Mouse (Mus musculus): ENCODE results near the gene Bcar3. TPM values are rescaled to one million over a fixed set of nuclear protein-coding genes. Genes with fewer than 3 reads are reported as not detected.

Bcar3 gene
- polyA plus RNA-seq, 1 experiment from 2014 or later: 16.2 TPM

- H3K27ac ChIP-seq: no peak overlapping the region
- H3K9me3 ChIP-seq: no peaks in the 10 kb centered on the region
- ATAC-seq (ENCODE audit: borderline replicate concordance, extremely low read depth, low FRiP score, low TSS enrichment): no peak
- H3K9ac ChIP-seq: no peak overlapping the region
- no peaks in the 10 kb centered on the region for H3K27me3 ChIP-seq
- no peaks in the 10 kb centered on the region; the same call in 1 of the 2 replicates for H3K4me1 ChIP-seq
- H3K4me2 ChIP-seq: no peak overlapping the region
- H3K36me3 ChIP-seq: no peaks in the 10 kb centered on the region
- no peak overlapping the region for H3K4me3 ChIP-seq
- 58% methylated on average over 9 of the region's 9 CpGs for WGBS
Observed at GRCm38 (mm10) chr3:122322226-122322625, 28.3 kb downstream of the Bcar3 start.

GRCm38 (mm10) chr3:122323841-122324240, 29.9 kb downstream of the Bcar3 start:
- Histone ChIP-seq H3K9me3 (no peaks in the 10 kb centered on the region), H3K4me1 (no peaks in the 10 kb centered on the region), H3K27me3 (no peaks in the 10 kb centered on the region), H3K36me3 (no peaks in the 10 kb centered on the region), H3K4me2 (no peak overlapping the region), H3K27ac (no peak overlapping the region), H3K4me3 (no peak overlapping the region), H3K9ac (no peak overlapping the region)
- WGBS: 74% methylated on average over 6 of the region's 6 CpGs
- ATAC-seq (ENCODE audit: borderline replicate concordance, extremely low read depth, low FRiP score, low TSS enrichment): no peak

- Histone ChIP-seq H3K27me3 (no peaks in the 10 kb centered on the region), H3K4me3 (no peak overlapping the region), H3K36me3 (no peaks in the 10 kb centered on the region), H3K9me3 (no peaks in the 10 kb centered on the region), H3K4me2 (no peak overlapping the region), H3K9ac (no peak overlapping the region), H3K4me1 (no peaks in the 10 kb centered on the region), H3K27ac (no peak overlapping the region)
- no peak for ATAC-seq (ENCODE audit: borderline replicate concordance, extremely low read depth, low FRiP score, low TSS enrichment)
- WGBS: 82% methylated on average over 3 of the region's 3 CpGs
Observed at GRCm38 (mm10) chr3:122324528-122324927, 30.6 kb downstream of the Bcar3 start.

- no peak for ATAC-seq (ENCODE audit: borderline replicate concordance, extremely low read depth, low FRiP score, low TSS enrichment)
- H3K27me3 ChIP-seq: no peaks in the 10 kb centered on the region
- 29% methylated on average over 12 of the region's 12 CpGs for WGBS
- H3K4me3 ChIP-seq: no peak overlapping the region
- H3K4me1 ChIP-seq: peaks cover 13% of the 10 kb centered on the region; the same call in 1 of the 2 replicates
- H3K4me2 ChIP-seq: no peak overlapping the region
- H3K9ac ChIP-seq: no peak overlapping the region
- H3K36me3 ChIP-seq: no peaks in the 10 kb centered on the region
- H3K9me3 ChIP-seq: no peaks in the 10 kb centered on the region
- H3K27ac ChIP-seq: no peak overlapping the region
Observed at GRCm38 (mm10) chr3:122330484-122330883, 36.5 kb downstream of the Bcar3 start.

- H3K4me3 ChIP-seq: no peak overlapping the region
- peaks cover 16% of the 10 kb centered on the region; the same call in 1 of the 2 replicates for H3K4me1 ChIP-seq
- H3K36me3 ChIP-seq: no peaks in the 10 kb centered on the region
- ATAC-seq (ENCODE audit: borderline replicate concordance, extremely low read depth, low FRiP score, low TSS enrichment): no peak
- no peak overlapping the region for H3K9ac ChIP-seq
- H3K27ac ChIP-seq: no peak overlapping the region
- H3K4me2 ChIP-seq: no peak overlapping the region
- H3K9me3 ChIP-seq: no peaks in the 10 kb centered on the region
- no peaks in the 10 kb centered on the region for H3K27me3 ChIP-seq
- WGBS: 59% methylated on average over 4 of the region's 4 CpGs
Observed at GRCm38 (mm10) chr3:122333493-122333892, 39.6 kb downstream of the Bcar3 start.

GRCm38 (mm10) chr3:122333902-122334301, 40.0 kb downstream of the Bcar3 start:
- Histone ChIP-seq H3K4me3 (no peak overlapping the region), H3K36me3 (no peaks in the 10 kb centered on the region), H3K4me2 (no peak overlapping the region), H3K9ac (no peak overlapping the region), H3K9me3 (no peaks in the 10 kb centered on the region), H3K27me3 (no peaks in the 10 kb centered on the region), H3K27ac (peak overlapping the region; percentile 13; the same call in 1 of the 2 replicates), H3K4me1 (peaks cover 16% of the 10 kb centered on the region; the same call in 1 of the 2 replicates)
- WGBS: 52% methylated on average over 7 of the region's 7 CpGs
- ATAC-seq (ENCODE audit: borderline replicate concordance, extremely low read depth, low FRiP score, low TSS enrichment): no peak

GRCm38 (mm10) chr3:122334375-122334774, 40.4 kb downstream of the Bcar3 start:
- Histone ChIP-seq H3K27ac (peak overlapping the region; percentile 13; the same call in 1 of the 2 replicates), H3K27me3 (no peaks in the 10 kb centered on the region), H3K4me1 (peaks cover 16% of the 10 kb centered on the region; the same call in 1 of the 2 replicates), H3K4me3 (no peak overlapping the region), H3K9me3 (no peaks in the 10 kb centered on the region), H3K36me3 (no peaks in the 10 kb centered on the region), H3K4me2 (no peak overlapping the region), H3K9ac (no peak overlapping the region)
- WGBS: 28% methylated on average over 7 of the region's 7 CpGs
- ATAC-seq (ENCODE audit: borderline replicate concordance, extremely low read depth, low FRiP score, low TSS enrichment): no peak

GRCm38 (mm10) chr3:122336030-122336429, 42.1 kb downstream of the Bcar3 start:
- no peaks in the 10 kb centered on the region for H3K9me3 ChIP-seq
- H3K9ac ChIP-seq: no peak overlapping the region
- H3K27me3 ChIP-seq: no peaks in the 10 kb centered on the region
- no peak for ATAC-seq (ENCODE audit: borderline replicate concordance, extremely low read depth, low FRiP score, low TSS enrichment)
- WGBS: 82% methylated on average over 4 of the region's 4 CpGs
- H3K27ac ChIP-seq: no peak overlapping the region
- peaks cover 16% of the 10 kb centered on the region; the same call in 1 of the 2 replicates for H3K4me1 ChIP-seq
- no peaks in the 10 kb centered on the region for H3K36me3 ChIP-seq
- H3K4me3 ChIP-seq: no peak overlapping the region
- no peak overlapping the region for H3K4me2 ChIP-seq

GRCm38 (mm10) chr3:122337992-122338391, 44.1 kb downstream of the Bcar3 start:
- no peaks in the 10 kb centered on the region for H3K36me3 ChIP-seq
- H3K9ac ChIP-seq: no peak overlapping the region
- WGBS: 49% methylated on average over 5 of the region's 5 CpGs
- H3K9me3 ChIP-seq: no peaks in the 10 kb centered on the region
- peaks cover 16% of the 10 kb centered on the region; the same call in 1 of the 2 replicates for H3K4me1 ChIP-seq
- no peak for ATAC-seq (ENCODE audit: borderline replicate concordance, extremely low read depth, low FRiP score, low TSS enrichment)
- H3K27ac ChIP-seq: no peak overlapping the region
- H3K4me2 ChIP-seq: no peak overlapping the region
- H3K27me3 ChIP-seq: no peaks in the 10 kb centered on the region
- no peak overlapping the region for H3K4me3 ChIP-seq

GRCm38 (mm10) chr3:122338897-122339296, 45.0 kb downstream of the Bcar3 start:
- H3K36me3 ChIP-seq: no peaks in the 10 kb centered on the region
- ATAC-seq (ENCODE audit: borderline replicate concordance, extremely low read depth, low FRiP score, low TSS enrichment): no peak
- 88% methylated on average over 7 of the region's 7 CpGs for WGBS

GRCm38 (mm10) chr3:122340135-122341068, 46.5 kb downstream of the Bcar3 start:
- no peak overlapping the region for H3K4me3 ChIP-seq
- no peaks in the 10 kb centered on the region for H3K36me3 ChIP-seq
- H3K4me1 ChIP-seq: 0 out of 2 replicates have a peak, but pooled peaks cover 3% of the 10 kb centered on the region
- peak; percentile 20; the same call in 1 of the 2 replicates for ATAC-seq (ENCODE audit: borderline replicate concordance, extremely low read depth, low FRiP score, low TSS enrichment)
- H3K4me2 ChIP-seq: no peak overlapping the region
- no peaks in the 10 kb centered on the region for H3K27me3 ChIP-seq
- H3K9me3 ChIP-seq: no peaks in the 10 kb centered on the region
- peak overlapping the region; percentile 41; the same call in 1 of the 2 replicates for H3K27ac ChIP-seq
- no peak overlapping the region for H3K9ac ChIP-seq
- 62% methylated on average over 13 of the region's 13 CpGs for WGBS

More at GRCm38 (mm10) chr3:122338897-122339296, 45.0 kb downstream of the Bcar3 start:
- H3K9ac ChIP-seq: no peak overlapping the region
- no peak overlapping the region for H3K4me3 ChIP-seq
- no peaks in the 10 kb centered on the region for H3K27me3 ChIP-seq
- H3K4me1 ChIP-seq: peaks cover 10% of the 10 kb centered on the region; the same call in 1 of the 2 replicates
- no peak overlapping the region for H3K4me2 ChIP-seq
- H3K9me3 ChIP-seq: no peaks in the 10 kb centered on the region
- no peak overlapping the region for H3K27ac ChIP-seq

- Histone ChIP-seq H3K4me2 (no peak overlapping the region), H3K27ac (no peak overlapping the region), H3K4me3 (no peak overlapping the region), H3K9me3 (no peaks in the 10 kb centered on the region), H3K9ac (no peak overlapping the region), H3K27me3 (no peaks in the 10 kb centered on the region), H3K36me3 (no peaks in the 10 kb centered on the region), H3K4me1 (0 out of 2 replicates have a peak, but pooled peaks cover 5% of the 10 kb centered on the region)
- 63% methylated on average over 9 of the region's 9 CpGs for WGBS
- no peak for ATAC-seq (ENCODE audit: borderline replicate concordance, extremely low read depth, low FRiP score, low TSS enrichment)
Observed at GRCm38 (mm10) chr3:122343437-122343853, 49.5 kb downstream of the Bcar3 start.

Data from lung, embryonic 15.5 days (tissue).